Mouse (Mus musculus) liver, embryonic 14.5 days (tissue): ENCODE measurements around the gene Dync1li1.

Experiments used
- CTCF ChIP-seq: IDR thresholded peaks from 2 replicates; pipeline ENCODE4 v1.5.1; 2016; ENCODE audit warnings: antibody characterized with exemption, low read depth, control low read depth
- EP300 ChIP-seq: IDR thresholded peaks from 2 replicates; pipeline ENCODE4 v1.6.1; 2016; ENCODE audit warnings: antibody characterized with exemption, low read depth

DNA sequence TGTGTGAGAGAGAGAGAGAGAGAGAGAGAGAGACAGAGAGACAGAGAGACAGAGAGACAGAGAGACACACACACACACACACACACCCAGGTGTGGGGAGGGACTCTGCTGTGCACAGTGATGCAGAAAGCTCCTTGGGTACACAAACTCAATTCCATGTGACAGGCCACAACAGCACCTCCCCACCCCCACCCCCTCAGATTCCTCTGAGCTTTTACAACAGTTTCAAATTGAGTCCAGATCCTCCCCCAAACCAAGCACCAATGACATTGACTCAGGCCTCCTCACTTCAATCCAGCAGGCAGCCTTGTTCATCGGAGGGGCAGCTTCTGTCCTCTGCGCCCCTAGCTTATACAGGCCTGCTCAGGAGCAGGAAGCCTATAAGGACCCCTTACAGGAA, 78.9 kb downstream of the Dync1li1 start:
- TF ChIP-seq CTCF (no peak), EP300 (no peak)
